Mouse (Mus musculus) embryonic facial prominence, embryonic 11.5 days (tissue): ENCODE data around the gene Olfr816. TPM values are rescaled to one million over a fixed set of nuclear protein-coding genes. Genes with fewer than 3 reads are reported as not detected.
"Not testable (repeated sequence)": the region's sequence is repeated elsewhere in the genome, so short reads cannot be mapped to it uniquely, and the experiment has no call there.

Experiments used
- ATAC-seq: fragments of 200-750 bp; cut with Nextera tagmentation; replicated peaks from 2 replicates; pipeline ENCODE4 v1.8.0; 2017; ENCODE audit warnings: low read depth; ENCODE audit not compliant: insufficient number of reproducible peaks, low FRiP score, low TSS enrichment
- DNase-seq: peaks from one replicate; pipeline ENCODE4 v3.0.0-alpha.2; 2015; ENCODE audit warnings: low spot score
- H3K27ac ChIP-seq: fragments of 300-500 bp; sonication (generic); replicated peaks from 2 replicates; pipeline ENCODE4 v1.5.1; 2014; ENCODE audit warnings: mild to moderate bottlenecking, low read depth, low read length, control low read depth
- H3K27me3 ChIP-seq: fragments of 300-500 bp; sonication (generic); 2 replicates; pipeline ENCODE4 v1.6.1; 2014; ENCODE audit warnings: mild to moderate bottlenecking, low read length, moderate library complexity, mixed read lengths; ENCODE audit not compliant: control insufficient read depth, insufficient read depth
- H3K36me3 ChIP-seq: fragments of 300-500 bp; sonication (generic); replicated peaks from 2 replicates; pipeline ENCODE4 v1.6.1; 2014; ENCODE audit warnings: low read depth, mild to moderate bottlenecking, low read length, moderate library complexity, mixed read lengths; ENCODE audit not compliant: control insufficient read depth, insufficient read depth
- H3K4me1 ChIP-seq: fragments of 300-500 bp; sonication (generic); 2 replicates; pipeline ENCODE4 v1.6.1; 2014; ENCODE audit warnings: low read length, mixed read lengths; ENCODE audit not compliant: control insufficient read depth, insufficient read depth
- H3K4me2 ChIP-seq: fragments of 300-500 bp; sonication (generic); 2 replicates; pipeline ENCODE4 v1.6.1; 2014; ENCODE audit warnings: low read depth, mild to moderate bottlenecking, control low read depth, low read length, moderate library complexity
- H3K4me3 ChIP-seq: fragments of 300-500 bp; sonication (generic); 2 replicates; pipeline ENCODE4 v1.5.1; 2014; ENCODE audit warnings: low read depth, low read length, control low read depth
- H3K9ac ChIP-seq: fragments of 300-500 bp; sonication (generic); replicated peaks from 2 replicates; pipeline ENCODE4 v1.6.1; 2014; ENCODE audit warnings: mild to moderate bottlenecking, control low read depth, low read length
- H3K9me3 ChIP-seq: fragments of 300-500 bp; sonication (generic); replicated peaks from 2 replicates; pipeline ENCODE4 v1.6.1; 2016; ENCODE audit warnings: mild to moderate bottlenecking, low read length, inconsistent platforms, mixed read lengths; ENCODE audit not compliant: control insufficient read depth
- WGBS: fragments of 180-500 bp; shearing (Covaris S2); extraction: QIAGEN DNeasy Blood & Tissue Kit; methylation state at CpG from one replicate; pipeline ENCODE4 v1.1.7; 2014; 5-methylcytosine and 5-hydroxymethylcytosine counted together
- polyA plus RNA-seq: library from polyadenylated mRNA; unstranded; fragments of >200 nt; fragmentation: Nextera tagmentation; extraction: Ambion mirVana; gene quantifications from 2 replicates; pipeline ENCODE4 v1.2.1, GENCODE M21; 2014

Gene Olfr816
- polyA plus RNA-seq, result not detected in 2 replicates

GRCm38 (mm10) chr10:129915497-129915896 lies at the start of gene Olfr816:
Gene Olfr816, minus strand, starts transcription at chr10:129915597.
- Histone ChIP-seq H3K4me1 (no peaks in the 10 kb centered on the region), H3K9ac (no peak within 1 kb of the TSS), H3K27ac (no peak within 1 kb of the TSS), H3K4me3 (no peak within 1 kb of the TSS), H3K9me3 (no peaks in the 10 kb centered on the region), H3K36me3 (no peaks in the 10 kb centered on the region), H3K27me3 (no peaks in the 10 kb centered on the region), H3K4me2 (no peak within 1 kb of the TSS)
- 65% methylated on average over 1 of the region's 1 CpGs for WGBS
- ATAC-seq (no peak), DNase-seq (no peak)

GRCm38 (mm10) chr10:129949000-129949399 lies 33.6 kb upstream of the Olfr816 start, which contains the start of gene Olfr818:
Gene Olfr818, minus strand, starts transcription at chr10:129949100.
- no peaks in the 10 kb centered on the region for H3K27me3 ChIP-seq
- no peak within 1 kb of the TSS for H3K9ac ChIP-seq
- DNase-seq (no peak), ATAC-seq (no peak)
- no peaks in the 10 kb centered on the region for H3K36me3 ChIP-seq
- H3K4me2 ChIP-seq, result no peak within 1 kb of the TSS
- no peak within 1 kb of the TSS for H3K27ac ChIP-seq
- 93% methylated on average over 2 of the region's 2 CpGs for whole genome bisulfite sequencing
- no peaks in the 10 kb centered on the region for H3K4me1 ChIP-seq
- H3K4me3 ChIP-seq, result no peak within 1 kb of the TSS
- no peaks in the 10 kb centered on the region for H3K9me3 ChIP-seq

- not testable (repeated sequence) for H3K27me3 ChIP-seq, H3K9me3 ChIP-seq, ATAC-seq, H3K9ac ChIP-seq, H3K27ac ChIP-seq, H3K4me1 ChIP-seq, DNase-seq, H3K36me3 ChIP-seq, H3K4me2 ChIP-seq, H3K4me3 ChIP-seq
- WGBS, result 60% methylated on average over 1 of the region's 1 CpGs
Measured at GRCm38 (mm10) chr10:129905767-129906166, 9.6 kb downstream of the Olfr816 start, which contains the start of gene Olfr815. Gene Olfr815, minus strand, starts transcription at chr10:129905867.

- H3K27ac ChIP-seq, result no peak overlapping the region
- no peaks in the 10 kb centered on the region for H3K27me3 ChIP-seq
- H3K4me2 ChIP-seq, result no peak overlapping the region
- no peak overlapping the region for H3K4me3 ChIP-seq
- DNase-seq (no peak), ATAC-seq (no peak)
- H3K36me3 ChIP-seq, result no peaks in the 10 kb centered on the region
- 91% methylated on average over 7 of the region's 7 CpGs for WGBS
- H3K9me3 ChIP-seq, result no peaks in the 10 kb centered on the region
- no peaks in the 10 kb centered on the region for H3K4me1 ChIP-seq
- no peak overlapping the region for H3K9ac ChIP-seq
Measured at GRCm38 (mm10) chr10:129885934-129886333, 29.5 kb downstream of the Olfr816 start.

- not testable (repeated sequence) for H3K36me3 ChIP-seq, DNase-seq, ATAC-seq, H3K4me3 ChIP-seq, H3K4me2 ChIP-seq, H3K27me3 ChIP-seq, H3K4me1 ChIP-seq, H3K9ac ChIP-seq, H3K9me3 ChIP-seq, H3K27ac ChIP-seq
- WGBS, result 88% methylated on average over 6 of the region's 6 CpGs
Measured at GRCm38 (mm10) chr10:129885496-129885895, 29.9 kb downstream of the Olfr816 start.

- DNase-seq, ATAC-seq: not testable (repeated sequence)
- WGBS, result no CpG with 5 or more reads among the region's 1 CpGs
Measured at GRCm38 (mm10) chr10:129879751-129880150, 35.6 kb downstream of the Olfr816 start, which contains the start of gene Olfr814. Gene Olfr814, minus strand, starts transcription at chr10:129879851.

More at GRCm38 (mm10) chr10:129879751-129880150, 35.6 kb downstream of the Olfr816 start, which contains the start of gene Olfr814:
- not testable (repeated sequence) for H3K27me3 ChIP-seq, H3K4me2 ChIP-seq, H3K9me3 ChIP-seq, H3K4me3 ChIP-seq, H3K36me3 ChIP-seq, H3K9ac ChIP-seq, H3K4me1 ChIP-seq, H3K27ac ChIP-seq

Other genes with a start within 250 kb of the Olfr816 start
- gene Olfr801, start 241.7 kb downstream of the Olfr816 start, polyA plus RNA-seq, result not detected in 2 replicates
- gene Olfr802, start 227.4 kb downstream of the Olfr816 start, polyA plus RNA-seq, result not detected in 2 replicates
- gene Olfr803, start 221.3 kb downstream of the Olfr816 start, polyA plus RNA-seq, result not detected in 2 replicates
- not detected in 2 replicates for gene Olfr804, start 212.4 kb downstream of the Olfr816 start, polyA plus RNA-seq
- gene Olfr805, start 186.2 kb downstream of the Olfr816 start, polyA plus RNA-seq, result not detected in 2 replicates
- gene Olfr806, start 173.7 kb downstream of the Olfr816 start, polyA plus RNA-seq, result not detected in 2 replicates
- gene Olfr807, start 157.8 kb downstream of the Olfr816 start, polyA plus RNA-seq, result not detected in 2 replicates
- not detected in 2 replicates for gene Olfr808, start 150.1 kb downstream of the Olfr816 start, polyA plus RNA-seq
- gene Olfr809, start 141.0 kb downstream of the Olfr816 start, polyA plus RNA-seq, result not detected in 2 replicates
- gene Olfr810, start 120.7 kb downstream of the Olfr816 start, polyA plus RNA-seq, result not detected in 2 replicates
- not detected in 2 replicates for gene Olfr811, start 111.2 kb downstream of the Olfr816 start, polyA plus RNA-seq
- not detected in 2 replicates for gene Olfr812, start 69.5 kb downstream of the Olfr816 start, polyA plus RNA-seq
- gene Olfr813, start 60.2 kb downstream of the Olfr816 start, polyA plus RNA-seq, result not detected in 2 replicates
- not detected in 2 replicates for gene Olfr814, start 35.7 kb downstream of the Olfr816 start, polyA plus RNA-seq
- not detected in 2 replicates for gene Olfr815, start 9.7 kb downstream of the Olfr816 start, polyA plus RNA-seq
- gene Olfr818, start 33.5 kb upstream of the Olfr816 start, polyA plus RNA-seq, result not detected in 2 replicates
- gene Olfr819, start 51.7 kb upstream of the Olfr816 start, polyA plus RNA-seq, result not detected in 2 replicates
- not detected in 2 replicates for gene Olfr247, start 60.5 kb upstream of the Olfr816 start, polyA plus RNA-seq
- not detected in 2 replicates for gene Gm10310, start 69.5 kb upstream of the Olfr816 start, polyA plus RNA-seq
- not detected in 2 replicates for gene Olfr820, start 97.0 kb upstream of the Olfr816 start, polyA plus RNA-seq
- gene Olfr821, start 114.8 kb upstream of the Olfr816 start, polyA plus RNA-seq, result not detected in 2 replicates
- not detected in 2 replicates for gene Olfr822, start 155.6 kb upstream of the Olfr816 start, polyA plus RNA-seq
- not detected in 2 replicates for gene Olfr823, start 199.8 kb upstream of the Olfr816 start, polyA plus RNA-seq
- not detected in 2 replicates for gene Olfr824, start 214.4 kb upstream of the Olfr816 start, polyA plus RNA-seq